Mouse (Mus musculus): ENCODE measurements around the gene Tas2r102. TPM values are rescaled to one million over a fixed set of nuclear protein-coding genes. Genes with fewer than 3 reads are reported as not detected.

The Tas2r102 gene
- polyA plus RNA-seq (2014; fragmentation: Nextera tagmentation; extraction: Ambion mirVana): not detected in 2 replicates

- 94% methylated on average over 2 of the region's 2 CpGs for WGBS
- Histone ChIP-seq H3K27ac (no peak within 1 kb of the TSS), H3K27me3 (ENCODE audit: control insufficient read depth, insufficient read depth, low read length) (no peaks in the 10 kb centered on the region), H3K9ac (no peak within 1 kb of the TSS), H3K4me3 (replicated peaks; ENCODE audit: low read length) (no peak within 1 kb of the TSS), H3K4me2 (replicated peaks) (no peak within 1 kb of the TSS), H3K4me1 (replicated peaks; ENCODE audit: control insufficient read depth, insufficient read depth, low read length) (no peaks in the 10 kb centered on the region), H3K9me3 (ENCODE audit: control insufficient read depth, low read length) (no peaks in the 10 kb centered on the region), H3K36me3 (replicated peaks; ENCODE audit: control insufficient read depth, insufficient read depth) (no peaks in the 10 kb centered on the region)
- ATAC-seq (ENCODE audit: low FRiP score) (no peak), DNase-seq (ENCODE audit: low spot score) (no peak)
Measured at GRCm38 (mm10) chr6:132761831-132762230, at the start of gene Tas2r102. Gene Tas2r102 (plus strand): TSS chr6:132762131.

GRCm38 (mm10) chr6:132737935-132738334 is 24.0 kb upstream of the Tas2r102 start, which contains the start of gene Tas2r115:
Gene Tas2r115 (minus strand): TSS chr6:132738035.
- DNase-seq (ENCODE audit: low spot score) (no peak), ATAC-seq (ENCODE audit: low FRiP score) (no peak)
- H3K27me3 ChIP-seq (ENCODE audit: control insufficient read depth, insufficient read depth, low read length): no peaks in the 10 kb centered on the region
- H3K4me3 ChIP-seq (replicated peaks; ENCODE audit: low read length): no peak within 1 kb of the TSS
- no peaks in the 10 kb centered on the region for H3K36me3 ChIP-seq (replicated peaks; ENCODE audit: control insufficient read depth, insufficient read depth)
- no peaks in the 10 kb centered on the region for H3K9me3 ChIP-seq (ENCODE audit: control insufficient read depth, low read length)
- no peaks in the 10 kb centered on the region for H3K4me1 ChIP-seq (replicated peaks; ENCODE audit: control insufficient read depth, insufficient read depth, low read length)
- no peak within 1 kb of the TSS for H3K4me2 ChIP-seq (replicated peaks)
- H3K27ac ChIP-seq: no peak within 1 kb of the TSS
- WGBS: 81% methylated on average over 2 of the region's 2 CpGs
- no peak within 1 kb of the TSS for H3K9ac ChIP-seq

- H3K9ac ChIP-seq: no peak overlapping the region
- H3K36me3 ChIP-seq (replicated peaks; ENCODE audit: control insufficient read depth, insufficient read depth): no peaks in the 10 kb centered on the region
- H3K9me3 ChIP-seq (ENCODE audit: control insufficient read depth, low read length): no peaks in the 10 kb centered on the region
- DNase-seq (ENCODE audit: low spot score) (no peak), ATAC-seq (ENCODE audit: low FRiP score) (no peak)
- H3K4me2 ChIP-seq (replicated peaks): no peak overlapping the region
- H3K4me3 ChIP-seq (replicated peaks; ENCODE audit: low read length): no peak overlapping the region
- WGBS: 82% methylated on average over 2 of the region's 2 CpGs
- H3K4me1 ChIP-seq (replicated peaks; ENCODE audit: control insufficient read depth, insufficient read depth, low read length): no peaks in the 10 kb centered on the region
- no peak overlapping the region for H3K27ac ChIP-seq
- no peaks in the 10 kb centered on the region for H3K27me3 ChIP-seq (ENCODE audit: control insufficient read depth, insufficient read depth, low read length)
Measured at GRCm38 (mm10) chr6:132750206-132750605, 11.7 kb upstream of the Tas2r102 start.

GRCm38 (mm10) chr6:132754430-132754829 is 7.5 kb upstream of the Tas2r102 start, which contains the start of gene Tas2r124:
Gene Tas2r124 (plus strand): TSS chr6:132754730.
- no peaks in the 10 kb centered on the region for H3K4me1 ChIP-seq (replicated peaks; ENCODE audit: control insufficient read depth, insufficient read depth, low read length)
- ATAC-seq (ENCODE audit: low FRiP score) (no peak), DNase-seq (ENCODE audit: low spot score) (no peak)
- no peaks in the 10 kb centered on the region for H3K27me3 ChIP-seq (ENCODE audit: control insufficient read depth, insufficient read depth, low read length)
- no peaks in the 10 kb centered on the region for H3K36me3 ChIP-seq (replicated peaks; ENCODE audit: control insufficient read depth, insufficient read depth)
- no peaks in the 10 kb centered on the region for H3K9me3 ChIP-seq (ENCODE audit: control insufficient read depth, low read length)
- H3K4me2 ChIP-seq (replicated peaks): no peak within 1 kb of the TSS
- no peak within 1 kb of the TSS for H3K9ac ChIP-seq
- no peak within 1 kb of the TSS for H3K4me3 ChIP-seq (replicated peaks; ENCODE audit: low read length)
- WGBS: 90% methylated on average over 1 of the region's 1 CpGs
- no peak within 1 kb of the TSS for H3K27ac ChIP-seq

GRCm38 (mm10) chr6:132778062-132778461 is 16.1 kb downstream of the Tas2r102 start, which contains the start of gene Tas2r136:
Gene Tas2r136 (minus strand): TSS chr6:132778162.
- ATAC-seq (ENCODE audit: low FRiP score) (no peak), DNase-seq (ENCODE audit: low spot score) (no peak)
- H3K4me3 ChIP-seq (replicated peaks; ENCODE audit: low read length): no peak within 1 kb of the TSS
- H3K4me2 ChIP-seq (replicated peaks): no peak within 1 kb of the TSS
- no peaks in the 10 kb centered on the region for H3K4me1 ChIP-seq (replicated peaks; ENCODE audit: control insufficient read depth, insufficient read depth, low read length)
- H3K36me3 ChIP-seq (replicated peaks; ENCODE audit: control insufficient read depth, insufficient read depth): no peaks in the 10 kb centered on the region
- H3K9ac ChIP-seq: no peak within 1 kb of the TSS
- no peaks in the 10 kb centered on the region for H3K27me3 ChIP-seq (ENCODE audit: control insufficient read depth, insufficient read depth, low read length)
- H3K9me3 ChIP-seq (ENCODE audit: control insufficient read depth, low read length): no peaks in the 10 kb centered on the region
- no peak within 1 kb of the TSS for H3K27ac ChIP-seq

GRCm38 (mm10) chr6:132795393-132795792 is 33.5 kb downstream of the Tas2r102 start:
- DNase-seq (ENCODE audit: low spot score) (no peak), ATAC-seq (ENCODE audit: low FRiP score) (no peak)
- Histone ChIP-seq H3K4me2 (replicated peaks) (no peak overlapping the region), H3K36me3 (replicated peaks; ENCODE audit: control insufficient read depth, insufficient read depth) (no peaks in the 10 kb centered on the region), H3K4me1 (replicated peaks; ENCODE audit: control insufficient read depth, insufficient read depth, low read length) (no peaks in the 10 kb centered on the region), H3K9me3 (ENCODE audit: control insufficient read depth, low read length) (0 out of 2 replicates have a peak, but pooled peaks cover 7% of the 10 kb centered on the region), H3K27ac (no peak overlapping the region), H3K4me3 (replicated peaks; ENCODE audit: low read length) (no peak overlapping the region), H3K27me3 (ENCODE audit: control insufficient read depth, insufficient read depth, low read length) (no peaks in the 10 kb centered on the region), H3K9ac (no peak overlapping the region)
- WGBS: 29% methylated on average over 1 of the region's 1 CpGs

- no peak for ATAC-seq (ENCODE audit: low FRiP score)
- H3K4me1 ChIP-seq (replicated peaks; ENCODE audit: control insufficient read depth, insufficient read depth, low read length): no peaks in the 10 kb centered on the region
- H3K4me3 ChIP-seq (replicated peaks; ENCODE audit: low read length): no peak within 1 kb of the TSS
- H3K4me2 ChIP-seq (replicated peaks): no peak within 1 kb of the TSS
- no peaks in the 10 kb centered on the region for H3K36me3 ChIP-seq (replicated peaks; ENCODE audit: control insufficient read depth, insufficient read depth)
- WGBS: 88% methylated on average over 1 of the region's 1 CpGs
- H3K27me3 ChIP-seq (ENCODE audit: control insufficient read depth, insufficient read depth, low read length): no peaks in the 10 kb centered on the region
- no peaks in the 10 kb centered on the region for H3K9me3 ChIP-seq (ENCODE audit: control insufficient read depth, low read length)
- no peak within 1 kb of the TSS for H3K27ac ChIP-seq
- no peak for DNase-seq (ENCODE audit: low spot score)
- no peak within 1 kb of the TSS for H3K9ac ChIP-seq
Measured at GRCm38 (mm10) chr6:132802518-132802917, 40.6 kb downstream of the Tas2r102 start, which contains the start of gene Tas2r117. Gene Tas2r117 (plus strand): TSS chr6:132802818.

Other genes with a start within 250 kb of the Tas2r102 start
- not detected in 2 replicates for gene Prh1, start 192.3 kb upstream of the Tas2r102 start, polyA plus RNA-seq (2014; fragmentation: Nextera tagmentation; extraction: Ambion mirVana)
- not detected in 2 replicates for gene Prp2, start 166.2 kb upstream of the Tas2r102 start, polyA plus RNA-seq (2014; fragmentation: Nextera tagmentation; extraction: Ambion mirVana)
- gene A630073D07Rik, start 110.6 kb upstream of the Tas2r102 start, polyA plus RNA-seq (2014; fragmentation: Nextera tagmentation; extraction: Ambion mirVana): not detected in 2 replicates
- not detected in 2 replicates for gene Tas2r120, start 105.2 kb upstream of the Tas2r102 start, polyA plus RNA-seq (2014; fragmentation: Nextera tagmentation; extraction: Ambion mirVana)
- gene Tas2r121, start 61.1 kb upstream of the Tas2r102 start, polyA plus RNA-seq (2014; fragmentation: Nextera tagmentation; extraction: Ambion mirVana): not detected in 2 replicates
- not detected in 2 replicates for gene Tas2r122, start 50.2 kb upstream of the Tas2r102 start, polyA plus RNA-seq (2014; fragmentation: Nextera tagmentation; extraction: Ambion mirVana)
- not detected in 2 replicates for gene Tas2r115, start 24.1 kb upstream of the Tas2r102 start, polyA plus RNA-seq (2014; fragmentation: Nextera tagmentation; extraction: Ambion mirVana)
- gene Tas2r124, start 7.4 kb upstream of the Tas2r102 start, polyA plus RNA-seq (2014; fragmentation: Nextera tagmentation; extraction: Ambion mirVana): not detected in 2 replicates
- gene Tas2r136, start 16.0 kb downstream of the Tas2r102 start, polyA plus RNA-seq (2014; fragmentation: Nextera tagmentation; extraction: Ambion mirVana): not detected in 2 replicates
- gene Tas2r117, start 40.7 kb downstream of the Tas2r102 start, polyA plus RNA-seq (2014; fragmentation: Nextera tagmentation; extraction: Ambion mirVana): not detected in 2 replicates
- not detected in 2 replicates for gene Tas2r123, start 85.0 kb downstream of the Tas2r102 start, polyA plus RNA-seq (2014; fragmentation: Nextera tagmentation; extraction: Ambion mirVana)
- not detected in 2 replicates for gene Tas2r116, start 93.3 kb downstream of the Tas2r102 start, polyA plus RNA-seq (2014; fragmentation: Nextera tagmentation; extraction: Ambion mirVana)
- gene Tas2r110, start 105.9 kb downstream of the Tas2r102 start, polyA plus RNA-seq (2014; fragmentation: Nextera tagmentation; extraction: Ambion mirVana): not detected in 2 replicates
- not detected in 2 replicates for gene Tas2r113, start 130.9 kb downstream of the Tas2r102 start, polyA plus RNA-seq (2014; fragmentation: Nextera tagmentation; extraction: Ambion mirVana)
- not detected in 2 replicates for gene Tas2r125, start 147.5 kb downstream of the Tas2r102 start, polyA plus RNA-seq (2014; fragmentation: Nextera tagmentation; extraction: Ambion mirVana)
- gene Tas2r129, start 189.0 kb downstream of the Tas2r102 start, polyA plus RNA-seq (2014; fragmentation: Nextera tagmentation; extraction: Ambion mirVana): not detected in 2 replicates
- gene Tas2r131, start 195.8 kb downstream of the Tas2r102 start, polyA plus RNA-seq (2014; fragmentation: Nextera tagmentation; extraction: Ambion mirVana): not detected in 2 replicates
- not detected in 2 replicates for gene Tas2r109, start 218.8 kb downstream of the Tas2r102 start, polyA plus RNA-seq (2014; fragmentation: Nextera tagmentation; extraction: Ambion mirVana)

All from hindbrain, embryonic 14.5 days (tissue).